ENCODE assay signal across 9 mouse cellular contexts in genomic region chr16:8672350-8672687, GRCm38 (mm10). TPM values are rescaled to one million over a fixed set of nuclear protein-coding genes. Genes with fewer than 3 reads are reported as not detected.
DNase-seq lines count a peak whose midpoint lies in the region; ATAC-seq and TF ChIP-seq lines count a peak whose summit lies in the region.
"Had no signal": no experiment of that assay in that cellular context is flagged by ENCODE, and none has a peak within 500 bp of the region (broad histone marks: within the 10 kb centered on the region; RNA-seq: fewer than 3 reads in every experiment).

No protein-coding gene starts in this region.

- no peaks in the 10 kb centered on the region for H3K27me3 ChIP-seq in embryonic facial prominence, embryonic 12.5 days
- no peaks in the 10 kb centered on the region for H3K27me3 ChIP-seq in hindbrain, postnatal 0 days (ENCODE audit: insufficient read depth, low read length)
- H3K27me3 ChIP-seq in midbrain, postnatal 0 days (ENCODE audit: insufficient read depth, low read length), result no peaks in the 10 kb centered on the region

- 2% methylated on average over 18 of the region's 18 CpGs for WGBS in embryonic facial prominence, embryonic 12.5 days
- WGBS in hindbrain, postnatal 0 days, result 0% methylated on average over 11 of the region's 18 CpGs
- 0% methylated on average over 18 of the region's 18 CpGs for WGBS in midbrain, postnatal 0 days

- H3K4me3 ChIP-seq in left cerebral cortex, adult 2 months, result peak overlapping the region; percentile 49
- peak overlapping the region; percentile 77 for H3K4me3 ChIP-seq in embryonic facial prominence, embryonic 12.5 days
- H3K4me3 ChIP-seq in hindbrain, postnatal 0 days (ENCODE audit: low read length), result peak overlapping the region; percentile 78
- H3K4me3 ChIP-seq in midbrain, postnatal 0 days (ENCODE audit: low read depth, low read length), result peak overlapping the region; percentile 68

- no peaks in the 10 kb centered on the region for H3K36me3 ChIP-seq in embryonic facial prominence, embryonic 12.5 days
- H3K36me3 ChIP-seq in hindbrain, postnatal 0 days (ENCODE audit: insufficient read depth, low read length), result no peaks in the 10 kb centered on the region
- H3K36me3 ChIP-seq in midbrain, postnatal 0 days (ENCODE audit: insufficient read depth, low read length), result no peaks in the 10 kb centered on the region

- no peak for ATAC-seq in embryonic facial prominence, embryonic 12.5 days (ENCODE audit: insufficient number of reproducible peaks, insufficient read depth, low FRiP score, low TSS enrichment)
- ATAC-seq in hindbrain, postnatal 0 days, result no peak
- no peak for ATAC-seq in midbrain, postnatal 0 days (ENCODE audit: low FRiP score)

- intact Hi-C loops in left cerebral cortex, adult 2 months (cut with DNase I), result loop anchor here (2.0 kb wide), 1 partner anchor 28 kb away; no protein-coding TSS in a partner anchor

- TF ChIP-seq CTCF in left cerebral cortex, adult 2 months (IDR thresholded peaks at IDR 0.05), result no peak
- no peak for TF ChIP-seq CTCF in hindbrain, postnatal 0 days (IDR thresholded peaks at IDR 0.05; ENCODE audit: low read depth)
- TF ChIP-seq CTCF in midbrain, postnatal 0 days (IDR thresholded peaks at IDR 0.05), result no peak

- H3K9me3 ChIP-seq in embryonic facial prominence, embryonic 12.5 days, result no peaks in the 10 kb centered on the region
- no peaks in the 10 kb centered on the region for H3K9me3 ChIP-seq in hindbrain, postnatal 0 days (ENCODE audit: low read length)
- no peaks in the 10 kb centered on the region for H3K9me3 ChIP-seq in midbrain, postnatal 0 days (ENCODE audit: low read length)

- peak overlapping the region; percentile 67 for H3K4me2 ChIP-seq in embryonic facial prominence, embryonic 12.5 days (replicated peaks)
- H3K4me2 ChIP-seq in hindbrain, postnatal 0 days (ENCODE audit: low read depth, low read length), result peak overlapping the region; percentile 77
- peak overlapping the region; percentile 73 for H3K4me2 ChIP-seq in midbrain, postnatal 0 days (ENCODE audit: low read depth, low read length, poor library complexity, severe bottlenecking)

- DNase-seq in left cerebral cortex, adult 2 months (ENCODE audit: extremely low spot score in 1 of 2, low spot score in 2 of 2), result no peak
- DNase-seq in left cerebral cortex, adult 8-10 months (ENCODE audit: low spot score in 2 of 2), result no peak
- DNase-seq in hindbrain, postnatal 0 days (ENCODE audit: low spot score), result no peak
- no peak for DNase-seq in midbrain, postnatal 0 days (ENCODE audit: low spot score)
- DNase-seq in cerebellum, adult 8-10 months, result no peak
- DNase-seq in spleen, postnatal 4 days (ENCODE audit: low spot score in 2 of 2), result no peak
- no peak for DNase-seq in urinary bladder, postnatal 36 days (ENCODE audit: low spot score in 2 of 2)

- peaks cover 35% of the 10 kb centered on the region for H3K4me1 ChIP-seq in embryonic facial prominence, embryonic 12.5 days
- peaks cover 26% of the 10 kb centered on the region; the same call in 1 of the 2 replicates for H3K4me1 ChIP-seq in hindbrain, postnatal 0 days (ENCODE audit: insufficient read depth, low read length)
- H3K4me1 ChIP-seq in midbrain, postnatal 0 days (ENCODE audit: insufficient read depth, low read length), result peaks cover 15% of the 10 kb centered on the region; the same call in 1 of the 2 replicates

- H3K27ac ChIP-seq in left cerebral cortex, adult 2 months, result no peak overlapping the region
- H3K27ac ChIP-seq in embryonic facial prominence, embryonic 12.5 days, result no peak overlapping the region
- H3K27ac ChIP-seq in hindbrain, postnatal 0 days, result peak overlapping the region; percentile 78; the same call in 1 of the 2 replicates
- H3K27ac ChIP-seq in midbrain, postnatal 0 days (ENCODE audit: low read depth, low read length), result no peak overlapping the region

- peak overlapping the region; percentile 47; the same call in 1 of the 2 replicates for H3K9ac ChIP-seq in embryonic facial prominence, embryonic 12.5 days
- H3K9ac ChIP-seq in hindbrain, postnatal 0 days (replicated peaks; ENCODE audit: low read length), result peak overlapping the region; percentile 74
- peak overlapping the region; percentile 65 for H3K9ac ChIP-seq in midbrain, postnatal 0 days (replicated peaks; ENCODE audit: low read length, poor library complexity, severe bottlenecking)

RNA-seq across cellular contexts. Expression of gene Carhsp1, which starts 0.4 kb away (rescaled TPM):
- 10 to 100 TPM; 11.2 to 16.4 TPM for total RNA-seq in left cerebral cortex, adult 2 months (2021)
- 10 to 100 TPM; 29.8 to 33.0 (median 31.3) TPM for total RNA-seq in left cerebral cortex, adult 8-10 months (2022)
- polyA plus RNA-seq in embryonic facial prominence, embryonic 12.5 days (2016; fragmentation: Nextera tagmentation; extraction: Ambion mirVana), result 117 and 120 TPM in 2 replicates
- total RNA-seq in hindbrain, postnatal 0 days (2014; rRNA removed), result 120 and 127 TPM in 2 replicates
- 105 and 110 TPM in 2 replicates for polyA plus RNA-seq in hindbrain, postnatal 0 days (2015; fragmentation: Nextera tagmentation; extraction: Ambion mirVana)
- total RNA-seq in midbrain, postnatal 0 days (2014; rRNA removed), result 117 and 124 TPM in 2 replicates
- 98.5 and 100 TPM in 2 replicates for polyA plus RNA-seq in midbrain, postnatal 0 days (2015; fragmentation: Nextera tagmentation; extraction: Ambion mirVana)

RNA-seq across cellular contexts. Expression of gene Gm5767, which starts 8.3 kb away (rescaled TPM):
- not detected for total RNA-seq in left cerebral cortex, adult 2 months (2021)
- not detected for total RNA-seq in left cerebral cortex, adult 8-10 months (2022)
- polyA plus RNA-seq in embryonic facial prominence, embryonic 12.5 days (2016; fragmentation: Nextera tagmentation; extraction: Ambion mirVana), result not detected in 2 replicates
- total RNA-seq in hindbrain, postnatal 0 days (2014; rRNA removed), result not detected in 2 replicates
- polyA plus RNA-seq in hindbrain, postnatal 0 days (2015; fragmentation: Nextera tagmentation; extraction: Ambion mirVana), result not detected in 2 replicates
- total RNA-seq in midbrain, postnatal 0 days (2014; rRNA removed), result not detected in 2 replicates
- not detected in 2 replicates for polyA plus RNA-seq in midbrain, postnatal 0 days (2015; fragmentation: Nextera tagmentation; extraction: Ambion mirVana)
- total RNA-seq: neutrophil, adult 5-6 weeks had no signal

RNA-seq across cellular contexts. Expression of gene Tmem186, which starts 34.8 kb away (rescaled TPM):
- total RNA-seq in left cerebral cortex, adult 2 months (2021), result 10 to 100 TPM; 12.5 to 13.1 TPM
- total RNA-seq in left cerebral cortex, adult 8-10 months (2022), result 10 to 100 TPM; 12.5 to 14.2 (median 13.5) TPM
- 23.9 and 24.2 TPM in 2 replicates for polyA plus RNA-seq in embryonic facial prominence, embryonic 12.5 days (2016; fragmentation: Nextera tagmentation; extraction: Ambion mirVana)
- total RNA-seq in hindbrain, postnatal 0 days (2014; rRNA removed), result 18.9 and 19.1 TPM in 2 replicates
- polyA plus RNA-seq in hindbrain, postnatal 0 days (2015; fragmentation: Nextera tagmentation; extraction: Ambion mirVana), result 14.5 and 15.7 TPM in 2 replicates
- 18.6 and 22.1 TPM in 2 replicates for total RNA-seq in midbrain, postnatal 0 days (2014; rRNA removed)
- polyA plus RNA-seq in midbrain, postnatal 0 days (2015; fragmentation: Nextera tagmentation; extraction: Ambion mirVana), result 16.1 and 17.6 TPM in 2 replicates

RNA-seq across cellular contexts. Expression of gene Pmm2, which starts 34.8 kb away (rescaled TPM):
- total RNA-seq in left cerebral cortex, adult 2 months (2021), result 10 to 100 TPM; 36.2 to 36.9 TPM
- total RNA-seq in left cerebral cortex, adult 8-10 months (2022), result 10 to 100 TPM; 28.6 to 33.1 (median 29.1) TPM
- polyA plus RNA-seq in embryonic facial prominence, embryonic 12.5 days (2016; fragmentation: Nextera tagmentation; extraction: Ambion mirVana), result 51.1 and 52.9 TPM in 2 replicates
- 33.1 and 44.4 TPM in 2 replicates for total RNA-seq in hindbrain, postnatal 0 days (2014; rRNA removed)
- 25.7 and 28.5 TPM in 2 replicates for polyA plus RNA-seq in hindbrain, postnatal 0 days (2015; fragmentation: Nextera tagmentation; extraction: Ambion mirVana)
- total RNA-seq in midbrain, postnatal 0 days (2014; rRNA removed), result 27.8 and 39.6 TPM in 2 replicates
- 24.6 and 24.8 TPM in 2 replicates for polyA plus RNA-seq in midbrain, postnatal 0 days (2015; fragmentation: Nextera tagmentation; extraction: Ambion mirVana)
